In genomic region chr10:117947911-117948310, GRCm38 (mm10) we compare ENCODE assay signal across 13 mouse cellular contexts.
DNase-seq lines count a peak whose midpoint lies in the region; ATAC-seq and TF ChIP-seq lines count a peak whose summit lies in the region.
"Had no signal": no experiment of that assay in that cellular context is flagged by ENCODE, and none has a peak within 500 bp of the region (broad histone marks: within the 10 kb centered on the region; RNA-seq: fewer than 3 reads in every experiment).

No protein-coding gene starts in this region.

- no peak for ATAC-seq in heart, postnatal 0 days (ENCODE audit: insufficient read depth, low read depth)
- peak; percentile 31; the same call in 1 of the 2 replicates for ATAC-seq in neutrophil, adult 5-6 weeks (ENCODE audit: extremely low read depth, insufficient number of reproducible peaks, low FRiP score, poor library complexity, severe bottlenecking)
- no peak for ATAC-seq in frontal cortex, adult (ENCODE audit: low TSS enrichment)
- ATAC-seq in hindbrain, embryonic 11.5 days (ENCODE audit: low FRiP score): no peak
- ATAC-seq: forebrain, embryonic 13.5 days had no signal

- H3K9me3 ChIP-seq in heart, postnatal 0 days (replicated peaks; ENCODE audit: control insufficient read depth, low read length): no peaks in the 10 kb centered on the region
- no peaks in the 10 kb centered on the region for H3K9me3 ChIP-seq in hindbrain, embryonic 11.5 days (ENCODE audit: control insufficient read depth, low read length)
- H3K9me3 ChIP-seq: embryonic facial prominence, embryonic 12.5 days; forebrain, embryonic 13.5 days had no signal

- no peak overlapping the region for H3K27ac ChIP-seq in heart, postnatal 0 days (ENCODE audit: low read depth)
- no peak overlapping the region for H3K27ac ChIP-seq in hindbrain, embryonic 11.5 days (ENCODE audit: low read depth, low read length)
- H3K27ac ChIP-seq: embryonic facial prominence, embryonic 12.5 days; forebrain, embryonic 13.5 days had no signal

- no peaks in the 10 kb centered on the region for H3K27me3 ChIP-seq in heart, postnatal 0 days (ENCODE audit: control insufficient read depth, insufficient read depth, low read length)
- H3K27me3 ChIP-seq in hindbrain, embryonic 11.5 days (ENCODE audit: control insufficient read depth, insufficient read depth, low read length): no peaks in the 10 kb centered on the region
- H3K27me3 ChIP-seq: embryonic facial prominence, embryonic 12.5 days; forebrain, embryonic 13.5 days had no signal

- TF ChIP-seq CTCF in heart, postnatal 0 days (IDR thresholded peaks at IDR 0.05; ENCODE audit: low read depth): no peak

- TF ChIP-seq EP300 in heart, postnatal 0 days (IDR thresholded peaks at IDR 0.05; ENCODE audit: low read depth): no peak

- 69% methylated on average over 7 of the region's 7 CpGs for WGBS in heart, postnatal 0 days
- 93% methylated on average over 7 of the region's 7 CpGs for WGBS in hindbrain, embryonic 11.5 days

- H3K4me1 ChIP-seq in heart, postnatal 0 days (ENCODE audit: control insufficient read depth, insufficient read depth): no peaks in the 10 kb centered on the region; the same call in 1 of the 2 replicates
- H3K4me1 ChIP-seq in hindbrain, embryonic 11.5 days (replicated peaks; ENCODE audit: control insufficient read depth, insufficient read depth, low read length): no peaks in the 10 kb centered on the region
- H3K4me1 ChIP-seq: embryonic facial prominence, embryonic 12.5 days; forebrain, embryonic 13.5 days had no signal

- intact Hi-C loops in heart, postnatal 10 days (cut with DNase I): no loop called here

- no peak overlapping the region for H3K9ac ChIP-seq in heart, postnatal 0 days (replicated peaks; ENCODE audit: low read depth, low read length)
- no peak overlapping the region for H3K9ac ChIP-seq in hindbrain, embryonic 11.5 days (ENCODE audit: low read depth, low read length)
- H3K9ac ChIP-seq: embryonic facial prominence, embryonic 12.5 days; forebrain, embryonic 13.5 days had no signal

- H3K36me3 ChIP-seq in heart, postnatal 0 days (replicated peaks; ENCODE audit: control insufficient read depth, insufficient read depth, low read length): no peaks in the 10 kb centered on the region
- no peaks in the 10 kb centered on the region for H3K36me3 ChIP-seq in hindbrain, embryonic 11.5 days (ENCODE audit: control insufficient read depth, insufficient read depth, low read length)
- H3K36me3 ChIP-seq: embryonic facial prominence, embryonic 12.5 days; G1E had no signal

- H3K4me3 ChIP-seq in heart, postnatal 0 days (ENCODE audit: low read depth, low read length): no peak overlapping the region
- no peak overlapping the region for H3K4me3 ChIP-seq in hindbrain, embryonic 11.5 days (ENCODE audit: low read depth, low read length)
- H3K4me3 ChIP-seq: embryonic facial prominence, embryonic 12.5 days; forebrain, embryonic 13.5 days had no signal

- H3K4me2 ChIP-seq in heart, postnatal 0 days (ENCODE audit: low read depth, low read length): peak overlapping the region; percentile 45; the same call in 1 of the 2 replicates
- H3K4me2 ChIP-seq in hindbrain, embryonic 11.5 days (replicated peaks; ENCODE audit: low read depth, low read length): no peak overlapping the region
- H3K4me2 ChIP-seq: embryonic facial prominence, embryonic 12.5 days; forebrain, embryonic 13.5 days had no signal

- DNase-seq in heart, postnatal 0 days (ENCODE audit: low spot score): no peak
- DNase-seq in heart, postnatal 10 days: no peak
- DNase-seq in CD4-positive helper T cell, adult 2 months (ENCODE audit: low read depth, low spot score): peak; percentile 94
- DNase-seq in T-cell, adult 2 months (ENCODE audit: low spot score): peak; percentile 96
- no peak for DNase-seq in hindbrain, embryonic 11.5 days (ENCODE audit: low spot score)
- DNase-seq: cerebellum, postnatal 10 days; kidney, adult 8-10 months; right cerebral cortex, adult 18-20 months had no signal

Comparison
In these comparisons a context has a peak if more than half of its experiments do, and no peak if none do; other contexts are left out.
1. DNase-seq: peak in CD4-positive helper T cell, adult 2 months (single experiment) and T-cell, adult 2 months (single experiment); none in heart, postnatal 0 days (single experiment), heart, postnatal 10 days (0 of 2) and hindbrain, embryonic 11.5 days (single experiment).